Mouse (Mus musculus) limb, embryonic 15.5 days (tissue): ENCODE measurements around the gene Lzts2. TPM values are rescaled to one million over a fixed set of nuclear protein-coding genes. Genes with fewer than 3 reads are reported as not detected.
A peak's percentile ranks its signal among the peaks of the same experiment; 100 is the strongest.

Experiments used
- ATAC-seq: fragments of 200-750 bp; cut with Nextera tagmentation; 2 replicates; pipeline ENCODE4 v1.8.0; 2017; ENCODE audit warnings: low read depth, moderate TSS enrichment; ENCODE audit not compliant: insufficient number of reproducible peaks, low FRiP score, low TSS enrichment
- H3K27ac ChIP-seq: fragments of 300-500 bp; sonication (generic); 2 replicates; pipeline ENCODE4 v1.5.1; 2015; ENCODE audit warnings: moderate library complexity, mild to moderate bottlenecking, inconsistent platforms
- H3K27me3 ChIP-seq: fragments of 300-500 bp; sonication (generic); 2 replicates; pipeline ENCODE4 v1.6.1; 2015; ENCODE audit warnings: inconsistent platforms
- H3K36me3 ChIP-seq: fragments of 300-500 bp; sonication (generic); 2 replicates; pipeline ENCODE4 v1.6.1; 2015; ENCODE audit warnings: inconsistent platforms
- H3K4me1 ChIP-seq: fragments of 300-500 bp; sonication (generic); 2 replicates; pipeline ENCODE4 v1.6.1; 2015; ENCODE audit warnings: inconsistent platforms
- H3K4me2 ChIP-seq: fragments of 300-500 bp; sonication (generic); 2 replicates; pipeline ENCODE4 v1.6.1; 2015; ENCODE audit warnings: mild to moderate bottlenecking, inconsistent platforms
- H3K4me3 ChIP-seq: fragments of 300-500 bp; sonication (generic); 2 replicates; pipeline ENCODE4 v1.5.1; 2015; ENCODE audit warnings: mild to moderate bottlenecking, inconsistent platforms
- H3K9ac ChIP-seq: fragments of 300-500 bp; sonication (generic); 2 replicates; pipeline ENCODE4 v1.6.1; 2015; ENCODE audit warnings: inconsistent platforms
- H3K9me3 ChIP-seq: fragments of 300-500 bp; sonication (generic); 2 replicates; pipeline ENCODE4 v1.6.1; 2016; ENCODE audit warnings: inconsistent platforms
- WGBS: fragments of 180-500 bp; shearing (Covaris S2); methylation state at CpG from one replicate; pipeline ENCODE4 v1.1.7; 2015; 5-methylcytosine and 5-hydroxymethylcytosine counted together
- polyA plus RNA-seq: library from polyadenylated mRNA; unstranded; fragments of >200 nt; fragmentation: Nextera tagmentation; extraction: Ambion mirVana; gene quantifications from 2 replicates; pipeline ENCODE4 v1.2.1, GENCODE M21; 2015

Lzts2 gene
- polyA plus RNA-seq, 1 experiment from 2014 or later, result 68.3 TPM

DNA sequence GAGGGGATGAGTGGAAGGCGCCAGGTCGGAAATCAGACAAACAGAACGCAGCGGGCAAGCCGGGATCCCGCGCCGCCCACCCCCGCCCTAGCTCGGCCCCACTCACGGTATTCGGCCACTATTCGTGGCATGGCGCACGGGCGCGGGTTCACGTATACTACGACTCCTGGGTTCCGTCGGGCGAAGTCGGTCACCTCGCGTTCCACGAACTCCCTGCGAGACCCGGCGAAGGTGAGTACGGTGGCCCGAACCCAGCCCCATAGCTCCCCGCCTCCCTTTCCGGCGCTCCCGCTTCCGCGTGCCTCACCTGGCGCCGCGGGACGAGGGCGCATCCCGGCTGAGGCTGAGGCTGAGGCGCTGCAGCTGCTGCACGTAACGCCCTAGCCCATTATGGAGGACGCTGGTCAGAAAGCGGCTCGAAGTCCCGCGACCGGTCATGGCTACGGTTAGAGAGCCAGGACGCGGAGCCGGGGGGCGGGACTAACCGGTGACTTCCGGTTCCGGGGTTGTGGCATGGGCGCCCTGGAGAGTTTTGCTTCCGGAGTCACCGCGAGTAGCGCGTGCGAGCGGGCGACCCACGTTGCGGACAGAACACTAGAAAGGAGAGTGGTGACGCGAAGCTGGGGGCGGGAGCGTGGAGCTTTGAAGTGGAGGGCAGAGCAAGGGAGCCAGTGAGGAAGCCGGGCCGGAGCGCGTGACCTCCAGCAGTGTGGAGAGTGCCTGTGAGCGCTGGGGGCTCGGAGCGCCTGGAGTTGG lies 8.1 kb upstream of the Lzts2 start, which contains the start of gene Mrpl43:
Gene Mrpl43, minus strand, starts transcription at position 486 of the 756 bp plus-strand sequence.
- peak; percentile 86 for ATAC-seq
- peaks cover 53% of the 10 kb centered on the region for H3K36me3 ChIP-seq

GRCm38 (mm10) chr19:45007021-45007420 lies 7.2 kb upstream of the Lzts2 start:
- H3K4me3 ChIP-seq, result peak overlapping the region; percentile 96
- 34% methylated on average over 17 of the region's 17 CpGs for WGBS
- peaks cover 28% of the 10 kb centered on the region for H3K4me1 ChIP-seq
- H3K27ac ChIP-seq, result peak overlapping the region; percentile 86
- H3K27me3 ChIP-seq, result no peaks in the 10 kb centered on the region
- H3K9me3 ChIP-seq, result no peaks in the 10 kb centered on the region
- peak overlapping the region; percentile 82 for H3K4me2 ChIP-seq
- H3K9ac ChIP-seq, result peak overlapping the region; percentile 72
- ATAC-seq, result no peak
- H3K36me3 ChIP-seq, result peaks cover 54% of the 10 kb centered on the region

More for the DNA sequence above, 8.1 kb upstream of the Lzts2 start, which contains the start of gene Mrpl43:
- under 1% methylated on average over 82 of the region's 82 CpGs for WGBS
- Histone ChIP-seq H3K9me3 (no peaks in the 10 kb centered on the region), H3K4me3 (peak within 1 kb of the TSS; percentile 96), H3K27me3 (no peaks in the 10 kb centered on the region), H3K4me2 (peak within 1 kb of the TSS; percentile 82), H3K9ac (peak within 1 kb of the TSS; percentile 72), H3K4me1 (peaks cover 28% of the 10 kb centered on the region), H3K27ac (peak within 1 kb of the TSS; percentile 86)

DNA sequence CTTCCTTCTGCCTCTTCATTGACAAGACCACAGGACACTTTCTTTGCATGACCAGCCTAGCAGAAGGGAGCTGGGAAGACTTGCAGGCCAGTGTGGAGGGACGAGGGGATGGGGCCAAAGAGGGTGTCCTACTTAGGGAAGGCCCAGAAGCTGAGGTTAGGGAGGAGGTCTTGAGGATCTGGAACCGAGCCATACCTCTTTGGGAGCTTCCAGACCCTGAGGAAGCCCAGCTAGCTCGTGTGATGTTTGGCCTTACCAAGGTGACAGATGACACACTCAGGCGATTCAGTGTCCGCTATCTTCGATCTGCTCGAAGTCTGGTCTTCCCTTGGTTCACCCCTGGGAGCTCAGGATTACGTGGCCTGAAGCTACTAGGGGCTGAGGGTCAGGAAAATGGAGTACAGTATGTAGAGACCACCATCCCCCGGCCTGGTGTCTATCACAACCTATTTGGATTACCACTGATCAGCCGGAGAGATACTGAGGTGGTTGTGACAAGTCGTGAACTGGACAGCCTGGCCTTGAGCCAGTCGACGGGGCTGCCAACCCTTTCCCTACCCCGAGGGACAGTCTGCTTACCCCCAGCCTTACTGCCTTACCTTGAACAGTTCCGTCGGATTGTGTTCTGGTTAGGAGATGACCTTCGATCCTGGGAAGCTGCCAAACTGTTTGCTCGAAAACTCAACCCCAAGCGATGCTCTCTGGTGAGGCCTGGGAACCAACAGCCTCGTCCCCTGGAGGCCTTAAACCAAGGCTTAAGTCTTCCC lies 6.6 kb upstream of the Lzts2 start:
- H3K27ac ChIP-seq, result 0 out of 2 replicates have a peak overlapping the region, but pooled peaks have one; percentile 86
- H3K36me3 ChIP-seq, result peaks cover 53% of the 10 kb centered on the region

GRCm38 (mm10) chr19:45010646-45011045 lies 3.6 kb upstream of the Lzts2 start:
- ATAC-seq, result no peak
- H3K27me3 ChIP-seq, result no peaks in the 10 kb centered on the region
- 88% methylated on average over 4 of the region's 4 CpGs for WGBS
- no peak overlapping the region for H3K9ac ChIP-seq
- no peak overlapping the region for H3K27ac ChIP-seq
- H3K9me3 ChIP-seq, result no peaks in the 10 kb centered on the region
- peaks cover 54% of the 10 kb centered on the region for H3K4me1 ChIP-seq
- H3K4me3 ChIP-seq, result no peak overlapping the region
- H3K4me2 ChIP-seq, result no peak overlapping the region
- H3K36me3 ChIP-seq, result peaks cover 37% of the 10 kb centered on the region

More for the DNA sequence above, 6.6 kb upstream of the Lzts2 start:
- Histone ChIP-seq H3K27me3 (no peaks in the 10 kb centered on the region), H3K4me3 (peak overlapping the region; percentile 96), H3K9ac (no peak overlapping the region), H3K4me1 (peaks cover 32% of the 10 kb centered on the region), H3K4me2 (peak overlapping the region; percentile 82), H3K9me3 (no peaks in the 10 kb centered on the region)
- WGBS, result 90% methylated on average over 20 of the region's 20 CpGs
- ATAC-seq, result no peak

DNA sequence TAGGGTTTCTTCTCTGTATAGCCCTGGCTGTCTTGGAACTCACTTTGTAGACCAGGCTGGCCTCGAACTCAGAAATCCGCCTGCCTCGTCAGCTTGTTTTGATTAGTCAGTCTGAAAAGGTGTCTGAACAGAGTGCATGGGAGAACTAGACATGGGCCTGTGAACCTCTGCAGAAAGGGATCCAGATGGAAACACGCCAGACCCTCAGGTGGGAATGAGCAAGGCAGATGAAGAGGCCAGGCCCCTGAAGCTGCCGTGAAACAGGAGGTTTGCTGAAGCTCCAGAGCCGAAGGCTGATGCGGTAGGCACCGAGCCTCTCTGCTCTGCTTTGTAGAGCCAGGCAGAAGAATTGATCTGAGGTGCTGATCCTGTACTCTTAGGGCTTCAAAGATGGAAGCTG lies 2.0 kb upstream of the Lzts2 start:
- Histone ChIP-seq H3K27me3 (no peaks in the 10 kb centered on the region), H3K4me3 (no peak overlapping the region), H3K9ac (no peak overlapping the region), H3K4me1 (peaks cover 59% of the 10 kb centered on the region), H3K27ac (no peak overlapping the region), H3K4me2 (no peak overlapping the region), H3K9me3 (no peaks in the 10 kb centered on the region), H3K36me3 (peaks cover 37% of the 10 kb centered on the region)
- 73% methylated on average over 8 of the region's 8 CpGs for WGBS
- ATAC-seq, result no peak

DNA sequence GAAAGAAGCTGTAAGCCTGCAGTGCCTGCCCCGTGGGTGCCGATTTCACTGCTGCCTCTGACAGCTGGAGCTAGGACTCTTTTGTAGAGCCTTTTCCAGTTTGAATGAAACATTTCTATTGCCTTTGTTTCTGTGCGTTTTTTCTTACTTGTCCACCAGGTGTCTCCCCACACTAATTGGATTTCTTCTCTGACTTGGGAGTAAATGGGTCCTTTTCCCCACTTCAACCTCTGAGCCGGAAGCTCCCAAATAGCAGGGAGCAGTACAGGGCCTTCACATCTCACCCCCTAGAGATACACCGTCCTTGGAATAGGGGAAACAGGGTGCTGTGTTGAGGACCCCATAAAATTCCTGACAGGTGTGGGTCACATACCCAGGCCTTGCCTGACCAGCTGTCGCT lies 1.6 kb upstream of the Lzts2 start:
- H3K9me3 ChIP-seq, result no peaks in the 10 kb centered on the region
- H3K4me3 ChIP-seq, result no peak overlapping the region
- H3K4me2 ChIP-seq, result no peak overlapping the region
- H3K9ac ChIP-seq, result no peak overlapping the region
- WGBS, result 23% methylated on average over 6 of the region's 6 CpGs
- ATAC-seq, result no peak
- peak overlapping the region; percentile 99; the same call in 1 of the 2 replicates for H3K27ac ChIP-seq
- H3K36me3 ChIP-seq, result peaks cover 37% of the 10 kb centered on the region
- no peaks in the 10 kb centered on the region for H3K27me3 ChIP-seq
- peaks cover 58% of the 10 kb centered on the region for H3K4me1 ChIP-seq

- Histone ChIP-seq H3K36me3 (peaks cover 30% of the 10 kb centered on the region), H3K9ac (no peak overlapping the region), H3K27me3 (no peaks in the 10 kb centered on the region), H3K4me3 (no peak overlapping the region), H3K4me1 (peaks cover 50% of the 10 kb centered on the region), H3K4me2 (peak overlapping the region; percentile 90; the same call in 1 of the 2 replicates), H3K9me3 (no peaks in the 10 kb centered on the region), H3K27ac (peak overlapping the region; percentile 99)
- ATAC-seq, result no peak
- WGBS, result 34% methylated on average over 6 of the region's 6 CpGs
Observed at GRCm38 (mm10) chr19:45013581-45014225, 511 bp upstream of the Lzts2 start.

GRCm38 (mm10) chr19:45014981-45015402 lies 778 bp downstream of the Lzts2 start:
- under 1% methylated on average over 25 of the region's 25 CpGs for WGBS
- Histone ChIP-seq H3K4me1 (peaks cover 61% of the 10 kb centered on the region), H3K36me3 (peaks cover 26% of the 10 kb centered on the region), H3K4me3 (peak overlapping the region; percentile 67), H3K9ac (peak overlapping the region; percentile 45), H3K27ac (peak overlapping the region; percentile 99), H3K27me3 (no peaks in the 10 kb centered on the region), H3K9me3 (no peaks in the 10 kb centered on the region), H3K4me2 (peak overlapping the region; percentile 90)
- no peak for ATAC-seq

GRCm38 (mm10) chr19:45015518-45016281 lies 1.5 kb downstream of the Lzts2 start:
- peaks cover 68% of the 10 kb centered on the region for H3K4me1 ChIP-seq
- H3K27me3 ChIP-seq, result no peaks in the 10 kb centered on the region
- ATAC-seq, result peak; percentile 27; the same call in 1 of the 2 replicates
- H3K9ac ChIP-seq, result peak overlapping the region; percentile 45
- peak overlapping the region; percentile 99 for H3K27ac ChIP-seq
- no peaks in the 10 kb centered on the region for H3K9me3 ChIP-seq
- H3K36me3 ChIP-seq, result peaks cover 19% of the 10 kb centered on the region
- 0% methylated on average over 34 of the region's 34 CpGs for WGBS
- peak overlapping the region; percentile 90 for H3K4me2 ChIP-seq
- H3K4me3 ChIP-seq, result peak overlapping the region; percentile 67

GRCm38 (mm10) chr19:45016341-45017215 lies 2.4 kb downstream of the Lzts2 start:
- under 1% methylated on average over 18 of the region's 18 CpGs for WGBS
- H3K27me3 ChIP-seq, result no peaks in the 10 kb centered on the region
- peak overlapping the region; percentile 99 for H3K27ac ChIP-seq
- peak overlapping the region; percentile 67 for H3K4me3 ChIP-seq
- H3K9ac ChIP-seq, result peak overlapping the region; percentile 45; the same call in 1 of the 2 replicates
- no peaks in the 10 kb centered on the region for H3K9me3 ChIP-seq
- peak; percentile 68 for ATAC-seq
- H3K4me1 ChIP-seq, result peaks cover 76% of the 10 kb centered on the region
- peaks cover 13% of the 10 kb centered on the region for H3K36me3 ChIP-seq
- peak overlapping the region; percentile 90 for H3K4me2 ChIP-seq
